Mouse (Mus musculus) inflammation-experienced regulatory T-cells, adult 6 months (primary cell): ENCODE results near the gene Cebpe. TPM values are rescaled to one million over a fixed set of nuclear protein-coding genes. Genes with fewer than 3 reads are reported as not detected.
A peak's percentile ranks its signal among the peaks of the same experiment; 100 is the strongest.

Source experiments
- ATAC-seq: one replicate; pipeline ENCODE4 v1.8.0; 2017
- polyA plus RNA-seq, 3 experiments: library from polyadenylated mRNA; unstranded; fragments of 100-300 nt; shearing (Covaris generic); gene quantifications; one replicate each; pipeline ENCODE4 v1.2.1; 2017

Cebpe gene
- polyA plus RNA-seq, 3 experiments from 2014 or later = not detected

- peak; percentile 64 for ATAC-seq
Measured at GRCm38 (mm10) chr14:54669381-54669780, 42.6 kb downstream of the Cebpe start.

- ATAC-seq = no peak
Measured at GRCm38 (mm10) chr14:54664477-54665222, 47.3 kb downstream of the Cebpe start.

Other genes starting within 250 kb of the Cebpe start
- gene Lrp10, start 248.0 kb downstream of the Cebpe start, polyA plus RNA-seq = 10 to 100 TPM; 52.5 to 66.4 (median 63.3) TPM
- under 1 TPM; 0.50 to 0.58 (median 0.57) TPM for gene Rem2, start 236.1 kb downstream of the Cebpe start, polyA plus RNA-seq
- 10 to 100 TPM; 27.9 to 47.0 (median 36.6) TPM for gene Prmt5, start 194.6 kb downstream of the Cebpe start, polyA plus RNA-seq
- 10 to 100 TPM; 24.6 to 39.7 (median 31.6) TPM for gene Haus4, start 157.6 kb downstream of the Cebpe start, polyA plus RNA-seq
- under 1 TPM; 0.10 to 0.25 (median 0.15) TPM for gene Ajuba, start 134.6 kb downstream of the Cebpe start, polyA plus RNA-seq
- gene 4931414P19Rik, start 106.2 kb downstream of the Cebpe start, polyA plus RNA-seq = 1 to 10 TPM; 1.5 to 2.5 (median 1.7) TPM
- gene Psmb5, start 94.2 kb downstream of the Cebpe start, polyA plus RNA-seq = 100 to 1,000 TPM; 131 to 214 (median 136) TPM
- gene Psmb11, start 90.7 kb downstream of the Cebpe start, polyA plus RNA-seq = not detected
- not detected for gene Gm17606, start 71.2 kb downstream of the Cebpe start, polyA plus RNA-seq
- gene Cdh24, start 70.8 kb downstream of the Cebpe start, polyA plus RNA-seq = under 1 TPM; 0.12 to 0.42 (median 0.15) TPM
- 10 to 100 TPM; 87.2 to 94.2 (median 92.9) TPM for gene 1700123O20Rik, start 26.0 kb downstream of the Cebpe start, polyA plus RNA-seq
- gene Acin1, start 25.2 kb downstream of the Cebpe start, polyA plus RNA-seq = 100 to 1,000 TPM; 108 to 175 (median 154) TPM
- gene Gm29776, start 13.3 kb downstream of the Cebpe start, polyA plus RNA-seq = under 1 TPM in 2 of 3 experiments, not detected in 1; 0.28 to 0.40 TPM
- under 1 TPM in 2 of 3 experiments, not detected in 1; 0.20 to 0.29 TPM for gene Slc7a8, start 69.8 kb upstream of the Cebpe start, polyA plus RNA-seq
- gene Rnf212b, start 102.0 kb upstream of the Cebpe start, polyA plus RNA-seq = not detected
- gene Homez, start 158.8 kb upstream of the Cebpe start, polyA plus RNA-seq = 1 to 10 TPM; 2.1 to 8.4 (median 7.9) TPM
- gene Ppp1r3e, start 165.4 kb upstream of the Cebpe start, polyA plus RNA-seq = 1 to 10 TPM in 2 of 3 experiments, not detected in 1; 2.4 to 4.1 TPM
- gene Bcl2l2, start 171.2 kb upstream of the Cebpe start, polyA plus RNA-seq = 1 to 10 TPM; 1.3 to 2.1 (median 1.7) TPM
- gene Gm20521, start 171.3 kb upstream of the Cebpe start, polyA plus RNA-seq = 1 to 10 TPM in 1 of 3 experiments, not detected in 2; 1.6 TPM
- 10 to 100 TPM; 18.6 to 36.8 (median 22.6) TPM for gene Pabpn1, start 180.3 kb upstream of the Cebpe start, polyA plus RNA-seq
- gene Slc22a17, start 201.0 kb upstream of the Cebpe start, polyA plus RNA-seq = 1 to 10 TPM in 2 of 3 experiments, under 1 TPM in 1; 0.25 to 1.6 (median 1.4) TPM
- not detected for gene Efs, start 214.0 kb upstream of the Cebpe start, polyA plus RNA-seq
- gene Il25, start 220.5 kb upstream of the Cebpe start, polyA plus RNA-seq = not detected
- not detected for gene Cmtm5, start 224.1 kb upstream of the Cebpe start, polyA plus RNA-seq